Mouse (Mus musculus): ENCODE measurements around the gene Gm1123.

The Gm1123 gene

DNA sequence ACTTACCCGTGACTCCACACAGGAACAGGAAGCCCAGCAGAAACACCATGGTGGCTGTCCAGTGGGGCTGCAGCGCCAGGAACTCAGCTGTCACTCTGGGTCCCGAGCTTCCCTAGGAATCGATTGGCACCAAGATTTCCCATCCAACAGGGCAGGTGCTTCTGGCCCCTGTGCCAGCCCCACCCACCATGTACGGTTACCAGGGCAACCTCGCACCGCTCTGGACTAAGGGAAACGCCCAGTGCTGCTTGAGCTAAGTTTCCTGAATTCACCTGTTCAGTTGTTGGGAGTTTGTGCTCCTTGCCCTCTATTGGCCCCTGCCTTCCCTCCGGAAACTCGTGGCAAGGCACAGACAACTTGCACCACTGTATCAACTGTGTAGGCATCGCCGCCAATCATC lies at the start of gene Gm1123:
Gene Gm1123 (minus strand): TSS at position 141 of the 400 bp plus-strand sequence.
- DNase-seq (ENCODE audit: low read depth, low spot score) = no peak

DNA sequence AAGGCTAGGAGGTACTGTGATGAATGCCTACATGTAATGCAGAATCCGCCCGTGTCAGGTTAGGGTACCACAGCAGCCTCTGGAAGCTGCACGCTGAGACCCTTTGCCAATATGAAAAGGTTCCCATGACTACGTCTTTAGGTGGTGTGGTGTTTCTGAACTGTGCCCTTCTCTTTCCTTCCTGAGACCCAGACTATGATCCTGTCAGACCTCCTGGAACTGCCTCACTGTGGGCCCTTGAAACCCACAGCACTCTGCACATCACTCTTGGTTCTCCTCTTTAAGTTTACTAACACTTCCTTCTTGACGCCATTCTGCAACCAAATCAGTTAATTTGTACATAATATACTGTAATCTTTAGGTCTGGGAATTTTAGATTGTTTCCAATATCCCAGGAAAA lies 46.2 kb upstream of the Gm1123 start:
- DNase-seq (ENCODE audit: low read depth, low spot score) = no peak

DNA sequence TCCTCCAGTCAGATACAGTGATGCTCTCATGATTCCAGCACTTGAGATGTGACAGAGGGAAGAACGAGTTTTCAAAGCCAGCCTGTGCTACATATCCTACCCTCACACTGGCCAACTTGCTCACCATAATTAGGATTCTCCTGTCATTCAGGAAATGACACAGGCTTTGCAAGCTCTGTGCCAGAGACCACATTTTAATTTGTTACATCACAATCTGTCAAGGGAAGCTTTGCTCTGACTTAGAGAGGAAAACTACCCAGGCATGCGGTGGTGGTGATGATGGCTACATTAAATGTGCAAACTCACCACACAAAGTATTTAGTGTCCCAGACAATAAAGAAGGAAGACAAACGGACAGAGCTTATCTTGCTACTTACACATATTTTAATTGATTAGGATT lies 45.8 kb upstream of the Gm1123 start:
- no peak for DNase-seq (ENCODE audit: low read depth, low spot score)

DNA sequence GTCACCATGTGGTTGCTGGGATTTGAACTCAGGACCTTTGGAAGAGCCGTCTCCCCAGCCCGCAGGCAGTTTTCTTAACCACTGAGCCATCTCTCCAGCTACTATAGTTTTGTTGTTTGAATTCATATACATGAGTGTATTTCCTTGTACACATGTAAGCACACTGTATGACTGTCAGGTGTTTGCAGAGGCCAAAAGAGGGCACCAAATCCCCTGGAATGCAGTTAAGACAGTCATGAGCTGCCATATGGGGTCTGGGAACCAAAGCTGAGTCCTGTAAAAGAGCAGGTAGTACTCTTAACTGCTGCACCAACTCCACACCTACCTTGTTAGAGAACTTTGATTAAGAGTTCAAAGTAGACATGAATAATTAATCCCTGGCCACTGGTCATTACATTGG lies 45.1 kb upstream of the Gm1123 start:
- DNase-seq (ENCODE audit: low read depth, low spot score) = no peak

DNA sequence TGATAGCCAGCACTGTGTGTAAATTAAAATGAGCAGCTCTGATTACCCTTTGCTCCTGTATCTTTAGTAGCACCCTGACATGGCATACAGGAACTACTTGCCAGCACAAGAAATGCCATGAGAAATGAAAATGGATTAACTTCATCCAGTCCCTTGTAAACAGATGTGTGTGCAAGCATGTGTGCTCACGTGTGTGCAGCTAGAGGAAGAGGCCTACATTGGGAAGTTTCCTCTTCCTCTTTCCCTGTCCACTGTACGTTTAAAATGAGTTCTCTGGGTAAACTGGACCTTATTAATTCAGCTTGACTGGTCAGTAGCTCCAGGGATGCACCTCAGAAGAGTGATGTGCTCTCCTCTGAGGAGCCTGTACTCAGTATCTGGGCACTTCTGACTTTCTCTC lies 38.9 kb upstream of the Gm1123 start:
- DNase-seq (ENCODE audit: low read depth, low spot score) = no peak

DNA sequence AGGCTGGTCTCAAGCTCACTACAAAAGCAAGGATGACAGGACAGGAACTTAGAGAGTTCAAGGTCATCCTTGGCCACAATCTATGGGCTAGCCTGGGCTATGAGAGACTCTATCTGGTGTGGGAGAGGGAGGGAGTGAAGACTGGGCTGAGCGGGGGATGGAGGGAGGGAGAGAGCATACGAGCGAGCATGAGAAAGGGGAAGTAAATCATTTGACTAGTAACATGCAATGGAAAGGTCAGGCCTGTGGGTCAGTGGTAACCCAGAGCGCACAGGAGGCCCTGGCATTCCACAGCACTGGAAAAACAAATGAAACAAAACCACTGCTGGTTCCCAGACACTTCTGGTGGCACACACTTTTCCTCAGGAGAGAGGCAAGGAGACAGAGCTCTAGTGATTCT lies 37.0 kb upstream of the Gm1123 start:
- DNase-seq (ENCODE audit: low read depth, low spot score) = no peak

DNA sequence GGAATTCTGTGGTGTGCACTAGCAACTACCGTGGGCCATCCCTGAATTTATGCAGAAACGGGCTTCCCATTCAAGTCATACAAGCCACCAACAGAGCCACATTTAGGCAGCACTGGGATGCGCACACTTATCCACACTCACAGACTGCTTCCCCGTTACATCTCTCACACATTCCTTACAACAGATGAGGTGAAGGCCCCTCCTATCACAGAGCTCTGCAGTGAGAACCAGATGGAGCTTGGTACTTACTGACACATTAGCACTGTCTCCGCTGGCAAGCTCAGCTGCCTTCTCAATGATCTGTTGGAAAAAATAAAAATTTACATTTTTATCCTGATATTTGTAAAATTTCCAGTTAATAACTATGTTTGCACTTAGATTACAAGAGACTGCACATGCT lies 29.8 kb upstream of the Gm1123 start:
- DNase-seq (ENCODE audit: low read depth, low spot score) = peak; percentile 64

DNA sequence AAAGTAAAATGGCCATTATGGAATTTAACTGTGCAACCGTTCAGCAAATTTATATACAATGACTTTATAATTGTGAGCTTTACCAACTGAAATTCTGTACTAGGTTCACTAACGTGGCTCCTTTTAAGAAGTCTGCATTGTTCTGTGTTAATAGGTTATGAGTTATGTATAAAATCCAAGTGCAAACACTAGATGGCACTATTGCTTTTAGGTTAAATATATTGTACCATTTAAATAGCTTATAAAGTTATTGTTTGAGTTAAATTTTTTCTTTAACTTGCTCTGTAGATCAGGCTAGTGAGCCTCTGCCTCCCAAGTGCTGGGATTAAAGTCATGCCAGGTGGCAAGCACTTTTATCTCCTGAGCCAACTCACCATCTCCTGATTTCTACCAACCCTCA lies 28.7 kb upstream of the Gm1123 start:
- DNase-seq (ENCODE audit: low read depth, low spot score) = peak; percentile 69

DNA sequence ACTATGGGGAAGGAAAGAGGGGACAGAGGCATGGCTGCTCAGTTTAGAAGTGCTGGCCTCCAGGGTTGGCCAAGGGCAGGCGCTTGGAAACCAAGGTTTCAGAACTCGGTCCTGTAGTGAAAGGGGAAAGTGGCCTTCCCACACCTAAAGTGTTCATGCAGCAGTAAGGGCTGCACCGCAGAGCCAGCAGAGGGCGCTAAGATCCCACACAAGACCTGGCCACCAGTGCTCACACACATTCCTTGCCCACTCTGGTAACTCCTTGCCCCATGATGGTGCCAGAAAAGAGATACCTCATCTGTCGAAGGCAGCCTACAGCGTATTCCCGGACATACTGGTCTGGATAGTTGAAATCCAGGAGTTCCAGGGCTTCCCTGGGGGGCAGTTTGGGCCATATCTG lies 27.0 kb upstream of the Gm1123 start:
- DNase-seq (ENCODE audit: low read depth, low spot score) = peak; percentile 93

DNA sequence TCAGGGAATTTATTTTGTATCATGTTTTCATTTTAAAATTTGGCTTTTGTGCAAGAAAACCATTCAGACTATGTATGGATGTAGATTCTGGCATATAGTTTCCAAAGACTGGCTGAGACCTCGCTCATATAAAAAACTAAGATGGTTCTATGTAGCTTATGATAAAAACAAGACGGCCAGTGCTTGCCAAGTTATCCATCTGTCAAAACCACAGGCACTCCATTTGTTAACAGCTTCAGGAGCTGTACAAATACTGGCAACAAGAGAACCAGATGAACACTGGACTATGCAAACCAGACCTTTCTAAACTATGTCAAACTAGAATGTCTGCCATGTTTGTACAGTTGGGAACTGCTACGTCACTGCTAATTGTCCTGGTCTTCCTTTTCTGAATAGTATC lies 22.2 kb upstream of the Gm1123 start:
- peak; percentile 80 for DNase-seq (ENCODE audit: low read depth, low spot score)

DNA sequence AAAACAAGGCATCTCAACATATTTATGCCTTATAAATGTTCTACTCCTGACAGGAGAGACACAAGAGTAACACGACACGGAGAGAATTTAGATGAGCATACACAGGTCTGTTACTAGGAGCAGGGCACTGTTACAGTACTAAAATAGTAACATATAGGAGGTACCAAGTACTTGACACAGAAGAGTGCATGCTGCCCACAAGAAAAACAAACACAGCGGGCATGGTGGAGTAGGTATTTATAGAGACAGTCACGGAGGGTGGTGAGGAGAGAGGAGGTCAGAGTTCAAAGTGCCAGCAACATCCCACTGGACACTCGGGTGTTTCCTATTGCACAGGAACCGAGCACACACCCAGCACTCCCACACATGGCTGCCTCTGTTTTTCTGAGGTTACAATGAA lies 14.2 kb upstream of the Gm1123 start:
- no peak for DNase-seq (ENCODE audit: low read depth, low spot score)

DNA sequence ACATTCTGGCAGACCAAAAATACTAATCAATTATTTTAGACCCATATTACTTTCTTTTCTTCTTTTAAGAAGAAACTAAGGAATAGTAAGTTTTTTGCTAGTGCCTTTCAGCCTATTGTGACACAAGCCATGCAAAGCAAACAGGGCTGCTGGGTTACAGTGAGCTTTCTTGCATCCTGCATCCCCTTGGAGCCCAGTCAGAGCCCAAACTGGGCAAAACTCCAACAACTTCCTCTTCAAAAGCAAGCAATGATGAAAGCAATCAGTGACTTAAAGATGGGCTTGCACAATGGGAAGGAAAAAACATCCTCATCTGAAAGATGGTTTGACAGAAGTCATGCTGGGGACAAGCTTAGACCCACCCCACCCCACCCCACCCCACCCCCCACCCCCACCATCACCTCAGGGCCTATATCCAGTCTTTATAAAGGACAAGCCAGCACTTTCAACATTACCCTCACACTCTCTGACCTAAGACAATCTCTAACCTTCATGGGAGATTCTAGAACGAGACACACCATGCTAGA lies 13.3 kb upstream of the Gm1123 start:
- DNase-seq (ENCODE audit: low read depth, low spot score) = peak; percentile 44

DNA sequence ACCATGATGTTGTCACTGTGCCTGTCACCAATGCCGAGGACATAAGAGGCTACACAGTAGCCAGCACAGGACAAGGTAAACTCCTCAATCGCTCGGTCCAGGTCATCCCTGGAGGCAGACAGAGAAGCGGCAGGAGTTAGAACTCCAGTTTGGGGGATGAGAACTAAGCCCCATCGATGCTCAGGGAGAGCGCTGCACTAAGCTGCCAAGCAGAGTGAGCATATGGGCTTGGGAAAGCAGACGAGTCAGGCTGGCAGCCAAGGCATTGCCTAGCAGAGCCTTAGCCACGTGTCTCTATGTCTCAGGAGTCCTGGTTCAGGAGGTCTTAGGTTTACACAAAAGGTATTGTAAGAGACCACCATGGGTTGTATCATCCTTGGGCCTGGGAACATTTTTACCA lies 9.2 kb upstream of the Gm1123 start:
- DNase-seq (ENCODE audit: low read depth, low spot score) = peak; percentile 81

DNA sequence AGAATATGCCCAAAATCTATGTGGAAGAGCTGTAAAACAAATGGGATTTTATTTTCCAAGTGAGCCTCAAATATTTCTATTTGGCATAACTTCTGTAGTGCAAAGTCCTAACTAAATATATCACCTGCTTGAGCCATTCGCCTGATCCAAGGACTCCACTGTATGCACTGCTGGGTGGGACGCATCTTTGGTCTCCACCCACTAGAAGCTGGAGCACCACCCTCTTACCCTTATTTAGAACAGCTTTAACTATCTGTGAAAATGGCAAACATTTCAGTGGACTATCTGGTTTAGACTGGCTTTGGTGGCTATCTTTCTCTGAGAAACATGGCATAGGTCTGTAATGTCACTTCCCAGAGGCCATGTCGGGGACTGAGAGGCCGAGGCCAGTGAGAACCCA lies 7.1 kb upstream of the Gm1123 start:
- DNase-seq (ENCODE audit: low read depth, low spot score) = no peak

DNA sequence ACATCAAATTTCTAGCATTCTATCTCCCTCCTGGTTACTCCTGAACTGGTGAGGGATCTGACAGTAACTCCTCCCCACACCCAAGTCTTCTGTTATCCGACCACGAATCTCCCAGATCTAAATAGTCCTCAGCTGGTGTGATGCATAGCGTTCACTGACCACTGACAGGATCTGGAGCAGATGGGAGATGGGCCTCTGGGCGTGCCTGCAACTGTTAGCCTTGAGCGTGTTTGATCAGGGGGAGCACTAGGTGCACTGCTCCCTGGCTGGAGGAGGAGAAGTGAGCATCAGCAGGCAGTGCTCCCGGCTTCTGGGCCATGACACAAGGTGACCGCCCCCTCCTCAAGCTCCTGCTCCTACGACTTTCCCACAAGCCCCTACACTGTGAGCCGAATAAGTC lies 6.5 kb upstream of the Gm1123 start:
- DNase-seq (ENCODE audit: low read depth, low spot score) = no peak

DNA sequence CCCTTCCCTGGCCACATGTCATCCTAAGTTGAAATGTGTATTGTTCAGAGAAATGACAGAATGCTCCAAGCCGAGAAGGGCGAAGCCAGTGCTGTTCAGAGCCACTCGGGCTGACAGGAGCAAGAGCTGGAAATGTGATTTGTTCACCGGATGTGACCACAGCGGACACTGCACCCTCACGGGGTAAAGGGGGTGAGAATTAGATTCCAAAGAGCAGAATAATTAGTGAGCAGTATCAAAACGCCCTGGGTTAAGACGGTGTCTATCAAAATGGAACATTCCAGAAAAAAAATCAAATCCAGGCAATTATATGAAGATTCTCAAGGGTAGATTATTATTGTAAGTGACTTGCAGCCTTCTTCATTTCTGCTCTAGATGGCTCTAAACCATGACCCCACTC lies 1.4 kb downstream of the Gm1123 start:
- DNase-seq (ENCODE audit: low read depth, low spot score) = no peak

DNA sequence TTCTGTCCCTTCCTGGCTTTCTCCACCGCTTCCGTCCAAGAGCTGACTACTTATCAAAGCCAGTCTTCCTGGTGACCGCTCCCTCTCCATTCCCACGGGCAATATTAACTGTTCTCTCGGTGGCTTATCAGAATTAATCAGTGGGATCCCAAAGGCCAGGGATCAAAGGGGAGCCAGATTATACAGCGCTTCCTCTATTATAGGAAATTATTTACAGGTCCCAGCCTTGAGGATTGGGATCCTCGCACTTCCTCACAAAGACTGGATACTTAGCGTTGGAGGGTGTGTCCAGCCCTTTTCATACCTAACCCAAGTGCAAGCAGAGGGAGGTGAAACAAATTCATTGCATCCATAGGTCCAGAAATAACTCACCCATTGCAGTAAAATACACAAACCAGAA lies 3.5 kb downstream of the Gm1123 start:
- no peak for DNase-seq (ENCODE audit: low read depth, low spot score)

DNA sequence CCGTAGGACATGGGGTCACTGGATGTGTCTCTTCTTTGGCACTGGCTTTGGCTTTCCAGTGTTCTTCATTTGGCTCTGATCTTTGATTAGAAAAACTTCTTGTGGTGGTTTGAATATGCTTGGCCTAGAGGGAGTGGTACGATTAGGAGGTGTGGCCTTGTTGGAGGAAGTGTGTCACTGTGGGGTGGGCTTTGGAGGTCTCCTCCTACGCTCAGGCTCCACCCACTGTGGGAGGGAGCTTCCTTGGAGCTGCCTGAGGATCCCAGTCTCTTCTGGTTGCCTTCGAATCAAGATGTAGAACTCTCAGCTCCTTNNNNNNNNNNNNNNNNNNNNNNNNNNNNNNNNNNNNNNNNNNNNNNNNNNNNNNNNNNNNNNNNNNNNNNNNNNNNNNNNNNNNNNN lies 13.8 kb downstream of the Gm1123 start:
- DNase-seq (ENCODE audit: low read depth, low spot score) = no peak

DNA sequence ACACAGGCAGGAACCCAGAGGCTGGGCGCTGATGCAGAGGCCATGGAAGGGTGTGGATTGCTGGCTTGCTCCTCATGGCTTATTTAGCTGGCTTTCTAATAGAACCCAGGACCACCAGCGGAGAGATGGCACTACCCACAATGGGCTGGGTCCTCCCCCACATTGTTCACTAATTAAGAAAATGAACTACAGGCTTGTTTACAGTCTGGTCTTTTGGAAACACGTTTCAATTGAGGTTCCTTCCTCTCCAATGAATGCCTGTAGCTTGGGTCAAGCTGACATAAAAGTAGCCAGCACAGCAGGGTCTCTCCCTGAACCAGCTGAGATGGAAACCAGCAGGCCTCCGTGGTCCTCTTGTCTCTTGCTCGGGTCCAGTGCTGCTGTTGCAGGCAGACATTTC lies 14.3 kb downstream of the Gm1123 start:
- no peak for DNase-seq (ENCODE audit: low read depth, low spot score)

DNA sequence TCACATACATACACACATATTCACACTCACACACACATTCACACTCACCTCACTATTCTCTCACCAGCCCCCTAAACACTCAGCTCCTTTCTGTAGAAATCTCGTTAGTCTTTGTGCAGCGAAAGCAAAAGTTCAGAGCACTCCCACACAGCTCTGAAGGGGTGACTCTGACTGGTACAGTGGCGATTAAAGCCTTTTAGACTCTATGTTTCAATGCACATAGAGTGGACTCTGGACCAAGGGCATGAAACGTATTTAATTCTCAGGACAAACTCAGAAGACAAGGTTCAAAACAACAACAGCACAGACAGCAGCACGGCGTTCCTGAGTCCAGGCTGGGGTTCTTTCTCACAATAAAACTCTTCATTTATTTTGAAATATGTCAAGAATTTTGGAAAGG lies 17.8 kb downstream of the Gm1123 start:
- DNase-seq (ENCODE audit: low read depth, low spot score) = no peak

DNA sequence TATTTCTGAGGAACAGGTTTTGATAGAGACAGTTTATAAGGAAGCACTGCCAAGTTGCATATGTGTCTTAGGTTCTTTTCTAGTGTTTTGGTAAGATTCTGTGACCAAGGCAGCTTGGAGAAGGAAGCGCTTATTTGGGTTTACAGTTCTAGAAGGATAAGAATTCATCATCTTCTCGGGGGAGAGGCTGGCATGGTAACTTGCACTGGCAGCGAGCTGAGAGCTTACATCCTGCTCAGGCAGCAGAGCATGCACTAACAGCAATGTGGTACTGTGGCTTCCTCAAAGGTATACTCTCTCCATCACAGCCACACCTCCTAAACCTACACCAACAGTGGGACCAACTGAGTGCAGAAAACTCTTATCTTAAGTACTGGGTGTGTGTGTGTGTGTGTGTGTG lies 18.8 kb downstream of the Gm1123 start:
- peak; percentile 43 for DNase-seq (ENCODE audit: low read depth, low spot score)

DNA sequence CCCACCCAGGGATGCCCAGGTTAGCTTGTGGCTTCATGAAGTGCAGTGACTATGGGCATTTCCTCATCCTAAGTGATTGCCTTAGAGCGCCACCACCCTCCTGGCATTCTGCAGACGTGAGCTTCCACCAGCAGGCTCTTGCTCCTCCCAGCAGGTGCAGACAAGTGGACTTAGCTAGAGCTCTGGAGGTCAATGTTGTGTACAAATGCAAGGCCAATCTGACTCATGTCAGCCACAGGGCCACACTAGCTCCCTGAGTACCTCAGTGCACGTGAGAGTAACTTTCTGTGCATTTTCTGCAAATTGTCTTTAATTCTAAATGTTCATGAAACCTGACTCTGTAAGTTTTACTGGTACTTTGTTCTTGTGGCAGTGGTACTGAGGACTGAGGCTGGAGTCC lies 19.2 kb downstream of the Gm1123 start:
- no peak for DNase-seq (ENCODE audit: low read depth, low spot score)

DNA sequence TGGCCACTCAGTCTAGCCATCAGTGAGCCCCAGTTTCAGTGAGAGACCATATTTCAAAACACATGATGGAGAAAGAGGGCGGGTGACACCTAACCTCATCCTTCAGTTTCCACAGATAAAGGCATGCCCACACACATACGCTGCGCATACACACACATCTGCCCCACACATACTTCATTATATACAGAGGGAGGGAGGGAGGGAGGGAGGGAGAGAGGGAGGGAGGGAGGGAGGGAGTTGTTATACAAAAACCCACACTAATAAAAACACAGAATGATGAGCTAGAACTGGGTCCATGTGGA lies 25.7 kb downstream of the Gm1123 start:
- DNase-seq (ENCODE audit: low read depth, low spot score) = no peak

DNA sequence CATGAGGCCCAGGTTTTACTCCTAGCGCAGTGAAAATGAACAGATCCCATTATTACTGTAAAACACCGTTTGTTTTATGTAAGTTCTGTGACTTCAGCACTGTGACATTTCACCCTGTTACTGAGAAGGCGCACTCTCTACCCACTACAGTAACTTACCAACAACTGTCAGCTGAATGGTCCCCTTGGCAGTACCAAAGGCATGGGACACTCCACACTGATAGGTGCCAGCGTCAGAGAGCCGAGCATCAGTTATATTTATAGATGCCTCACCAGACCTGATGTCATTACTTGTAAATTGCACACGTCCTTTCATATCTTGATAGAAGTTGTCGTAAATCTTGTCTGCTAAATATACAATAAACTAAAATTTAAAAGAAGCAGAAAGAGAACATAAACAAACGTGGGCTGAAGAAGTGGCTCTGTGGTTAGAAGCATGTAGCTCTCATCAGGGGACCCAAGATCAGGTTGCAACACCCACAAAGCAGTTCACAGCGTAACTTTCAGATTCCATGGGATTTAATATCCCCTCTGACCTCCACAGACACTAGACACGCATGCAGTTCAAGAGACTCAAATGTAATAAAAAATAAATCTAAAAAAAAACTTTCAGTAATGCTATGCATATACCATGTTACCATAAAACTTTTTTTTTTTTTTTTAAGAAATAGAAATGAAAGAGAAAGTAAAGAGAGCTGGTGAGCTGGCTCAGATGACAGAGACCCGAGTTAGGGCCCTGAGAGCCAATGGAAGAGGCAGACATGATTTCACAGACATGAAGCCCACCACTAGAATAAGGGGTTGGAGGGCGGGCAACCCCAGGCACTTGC lies 26.2 kb downstream of the Gm1123 start:
- no peak for DNase-seq (ENCODE audit: low read depth, low spot score)

All from brain, adult 2 months (tissue).